Comparison of ENCODE assay signal across 8 mouse cellular contexts in genomic region chr15:99092870-99093269, GRCm38 (mm10). TPM values are rescaled to one million over a fixed set of nuclear protein-coding genes. Genes with fewer than 3 reads are reported as not detected.
DNase-seq lines count a peak whose midpoint lies in the region; ATAC-seq and TF ChIP-seq lines count a peak whose summit lies in the region.

TSS of gene Dnajc22 (plus strand) at chr15:99093170.

- H3K79me2 ChIP-seq in CH12.LX (replicated peaks; ENCODE audit: control insufficient read depth, extremely low read depth, insufficient read depth, poor library complexity, severe bottlenecking) = no peaks in the 10 kb centered on the region

- 0 out of 2 replicates have a peak within 1 kb of the TSS, but pooled peaks have one; percentile 0 for H3K27ac ChIP-seq in gastrocnemius, adult 2 months
- no peak within 1 kb of the TSS for H3K27ac ChIP-seq in CH12.LX (ENCODE audit: insufficient read depth, low read depth)
- peak within 1 kb of the TSS; percentile 41 for H3K27ac ChIP-seq in forebrain, embryonic 15.5 days (replicated peaks)
- no peak within 1 kb of the TSS for H3K27ac ChIP-seq in liver, embryonic 15.5 days (replicated peaks)

- peaks cover 3 to 10% of the 10 kb centered on the region in 2 experiments; a peak in 3 of 4 replicates for H3K4me1 ChIP-seq in CH12.LX (ENCODE audit: control insufficient read depth in 1 of 2, insufficient read depth in 2 of 2)
- H3K4me1 ChIP-seq in forebrain, embryonic 15.5 days = peaks cover 54% of the 10 kb centered on the region
- H3K4me1 ChIP-seq in liver, embryonic 15.5 days (replicated peaks) = peaks cover 44% of the 10 kb centered on the region

- no peaks in the 10 kb centered on the region for H3K27me3 ChIP-seq in CH12.LX (replicated peaks)
- H3K27me3 ChIP-seq in forebrain, embryonic 15.5 days = peaks cover 44% of the 10 kb centered on the region
- H3K27me3 ChIP-seq in liver, embryonic 15.5 days = peaks cover 100% of the 10 kb centered on the region

- in situ Hi-C loops in CH12.LX (cut with MboI; ENCODE audit: low pct_ligation_motif_present, low pct_unique_long_range_greater_than_20kb, low sequenced_read_pairs) = no loop called here

- TF ChIP-seq POLR2A in CH12.LX (IDR thresholded peaks at IDR 0.05; ENCODE audit: low read depth, low read length) = no peak

- peak within 1 kb of the TSS; percentile 69 for H3K4me3 ChIP-seq in gastrocnemius, adult 2 months
- no peak within 1 kb of the TSS for H3K4me3 ChIP-seq in CH12.LX (replicated peaks in 1 of 3; ENCODE audit: low read depth in 2 of 3, low read length in 2 of 3, poor library complexity in 1 of 3)
- peak within 1 kb of the TSS; percentile 45 for H3K4me3 ChIP-seq in forebrain, embryonic 15.5 days
- H3K4me3 ChIP-seq in liver, embryonic 15.5 days (replicated peaks) = peak within 1 kb of the TSS; percentile 43

- 23% methylated on average over 8 of the region's 8 CpGs for WGBS in forebrain, embryonic 15.5 days
- WGBS in liver, embryonic 15.5 days (ENCODE audit: insufficient replicate concordance) = 45% methylated on average over 8 of the region's 8 CpGs

- ATAC-seq in forebrain, embryonic 15.5 days (replicated peaks) = no peak
- no peak for ATAC-seq in liver, embryonic 15.5 days (ENCODE audit: insufficient read depth)
- no peak for ATAC-seq in erythroid progenitor cell, adult 5-6 weeks (replicated peaks; ENCODE audit: low FRiP score, poor library complexity, severe bottlenecking)
- no peak for ATAC-seq in frontal cortex, adult (ENCODE audit: low TSS enrichment)
- no peak for ATAC-seq in erythroblast, adult 5-6 weeks (replicated peaks; ENCODE audit: low FRiP score, poor library complexity, severe bottlenecking)

- no peak for TF ChIP-seq CTCF in gastrocnemius, adult 2 months (IDR thresholded peaks at IDR 0.05)
- TF ChIP-seq CTCF in CH12.LX (conservative IDR thresholded peaks at IDR 0.05 in 1 of 2, IDR thresholded peaks at IDR 0.05 in 1 of 2; ENCODE audit: low read depth in 2 of 2, low read length in 2 of 2) = no peak

- H3K36me3 ChIP-seq in CH12.LX (replicated peaks in 1 of 2; ENCODE audit: control insufficient read depth in 1 of 2, insufficient read depth in 1 of 2, low read length in 1 of 2) = no peaks in the 10 kb centered on the region
- no peaks in the 10 kb centered on the region for H3K36me3 ChIP-seq in forebrain, embryonic 15.5 days
- H3K36me3 ChIP-seq in liver, embryonic 15.5 days (replicated peaks) = no peaks in the 10 kb centered on the region

- no peak within 1 kb of the TSS for H3K4me2 ChIP-seq in CH12.LX (ENCODE audit: insufficient read depth, low read depth, poor library complexity, severe bottlenecking)
- peak within 1 kb of the TSS; percentile 66 for H3K4me2 ChIP-seq in forebrain, embryonic 15.5 days (replicated peaks)
- H3K4me2 ChIP-seq in liver, embryonic 15.5 days = peak within 1 kb of the TSS; percentile 57

- TF ChIP-seq RAD21 in CH12.LX (IDR thresholded peaks at IDR 0.05; ENCODE audit: low read depth, low read length) = no peak

- H3K9me3 ChIP-seq in CH12.LX (replicated peaks; ENCODE audit: low read length) = peaks cover 7% of the 10 kb centered on the region
- H3K9me3 ChIP-seq in forebrain, embryonic 15.5 days = no peaks in the 10 kb centered on the region
- no peaks in the 10 kb centered on the region for H3K9me3 ChIP-seq in liver, embryonic 15.5 days (replicated peaks)

- no peak for TF ChIP-seq EP300 in CH12.LX (IDR thresholded peaks at IDR 0.05; ENCODE audit: low read length)

- H3K9ac ChIP-seq in CH12.LX (ENCODE audit: insufficient read depth, low read depth) = no peak within 1 kb of the TSS
- peak within 1 kb of the TSS; percentile 48 for H3K9ac ChIP-seq in forebrain, embryonic 15.5 days (replicated peaks)
- no peak within 1 kb of the TSS for H3K9ac ChIP-seq in liver, embryonic 15.5 days

- intact Hi-C loops in gastrocnemius, adult 2 months (cut with DNase I) = no loop called here

- no peak for DNase-seq in gastrocnemius, adult 2 months
- no peak for DNase-seq in gastrocnemius, adult 18-20 months (ENCODE audit: low spot score)
- DNase-seq in CH12.LX (ENCODE audit: extremely low read depth) = no peak

- dilution Hi-C loops in CH12.LX (cut with MboI; ENCODE audit: extremely low pct_ligation_motif_present, extremely low pct_unique_long_range_greater_than_20kb, low sequenced_read_pairs) = no loop called here

TF ChIP-seq in CH12.LX, 34 proteins besides CTCF, POLR2A, EP300 and RAD21:
- no peak for TF ChIP-seq JUND (conservative IDR thresholded peaks at IDR 0.05; ENCODE audit: low read depth, low read length)
- TF ChIP-seq E2F4 (IDR thresholded peaks at IDR 0.05; ENCODE audit: insufficient replicate concordance, low read depth, low read length) = no peak
- no peak for TF ChIP-seq CHD2 (IDR thresholded peaks at IDR 0.05; ENCODE audit: low read length)
- no peak for TF ChIP-seq NRF1 (IDR thresholded peaks at IDR 0.05; ENCODE audit: low read depth, low read length)
- no peak for TF ChIP-seq USF1 (IDR thresholded peaks at IDR 0.05; ENCODE audit: low read depth, low read length)
- TF ChIP-seq JUN (IDR thresholded peaks at IDR 0.05; ENCODE audit: insufficient read depth, low read depth, low read length) = no peak
- no peak for TF ChIP-seq IRF4 (IDR thresholded peaks at IDR 0.05; ENCODE audit: low read depth, low read length)
- TF ChIP-seq MAZ (IDR thresholded peaks at IDR 0.05; ENCODE audit: low read depth, low read length) = no peak

RNA-seq across cellular contexts. Expression of gene Dnajc22, which starts in this region (rescaled TPM):
- total RNA-seq in gastrocnemius, adult 2 months (2021) = not detected
- under 1 TPM in 1 of 2 experiments, not detected in 1; 0.19 TPM for total RNA-seq in gastrocnemius, adult 18-20 months (2021)
- 10.0 and 10.6 TPM in 2 replicates for total RNA-seq in CH12.LX (2012; rRNA removed)
- total RNA-seq in CH12.LX (2014; rRNA removed) = 20.4 and 24.2 TPM in 2 replicates
- polyA plus RNA-seq in CH12.LX (2012; ENCODE audit: insufficient read length, low read depth) = 12.4 and 14.5 TPM in 2 replicates
- 0.46 and 0.53 TPM in 2 replicates for polyA plus RNA-seq in forebrain, embryonic 15.5 days (2015; fragmentation: Nextera tagmentation; extraction: Ambion mirVana)
- 18.1 and 21.5 TPM in 2 replicates for polyA plus RNA-seq in liver, embryonic 15.5 days (2015; fragmentation: Nextera tagmentation; extraction: Ambion mirVana)
- total RNA-seq in erythroid progenitor cell, adult 5-6 weeks (2015; ENCODE audit: low replicate concordance) = not detected in 2 replicates
- not detected in 2 replicates for total RNA-seq in erythroid progenitor cell, adult 5-6 weeks (2017; ENCODE audit: low replicate concordance)
- total RNA-seq in erythroblast, adult 5-6 weeks (2015; ENCODE audit: low replicate concordance) = not detected in 2 replicates
- total RNA-seq in erythroblast, adult 5-6 weeks (2017; ENCODE audit: low replicate concordance) = not detected in 2 replicates

Comparison
In these comparisons a context has a peak if more than half of its experiments do, and no peak if none do; other contexts are left out.
1. RNA of gene Dnajc22 (total RNA-seq): 10.0 to 24.2 TPM in CH12.LX; 0.19 TPM in gastrocnemius, adult 18-20 months, not detected in gastrocnemius, adult 2 months, not detected in erythroid progenitor cell, adult 5-6 weeks and not detected in erythroblast, adult 5-6 weeks; every median in the first group is over 4 times any median in the second.
2. H3K27ac ChIP-seq: peak in gastrocnemius, adult 2 months (single experiment) and forebrain, embryonic 15.5 days (single experiment); none in CH12.LX (single experiment) and liver, embryonic 15.5 days (single experiment).
3. H3K4me3 ChIP-seq: peak in gastrocnemius, adult 2 months (single experiment), forebrain, embryonic 15.5 days (single experiment) and liver, embryonic 15.5 days (single experiment); none in CH12.LX (0 of 3).